20 mouse cellular contexts compared by ENCODE assay signal in the genomic region with DNA sequence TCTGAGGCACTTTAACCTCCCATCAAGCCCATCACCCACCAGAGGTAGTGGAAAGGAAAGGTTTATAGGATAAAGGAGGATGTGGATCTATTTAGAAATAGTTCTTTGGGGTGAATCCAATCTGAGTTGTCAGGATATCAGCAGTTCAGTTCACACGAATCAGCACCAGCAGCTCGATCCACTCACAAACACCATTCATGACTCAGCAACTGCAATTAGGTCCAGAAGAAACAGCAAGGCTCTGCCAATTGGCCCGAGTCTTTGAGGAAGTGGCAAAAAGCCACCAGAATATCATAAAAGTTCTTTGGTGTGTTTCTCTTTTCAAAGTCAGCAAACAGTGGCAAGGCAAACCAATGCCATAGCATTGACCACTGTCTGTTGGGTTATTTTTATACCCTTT.
DNase-seq lines count a peak whose midpoint lies in the region; ATAC-seq and TF ChIP-seq lines count a peak whose summit lies in the region.
"Had no signal": no experiment of that assay in that cellular context is flagged by ENCODE, and none has a peak within 500 bp of the region (broad histone marks: within the 10 kb centered on the region; RNA-seq: fewer than 3 reads in every experiment).

No protein-coding gene starts in this region.

- TF ChIP-seq CTCF in lung, embryonic 14.5 days (IDR thresholded peaks at IDR 0.05; ENCODE audit: low read depth): no peak
- no peak for TF ChIP-seq CTCF in forebrain, postnatal 0 days (IDR thresholded peaks at IDR 0.05; ENCODE audit: low read depth)

- H3K27me3 ChIP-seq in lung, embryonic 14.5 days (ENCODE audit: insufficient read depth, low read length): no peaks in the 10 kb centered on the region
- no peaks in the 10 kb centered on the region for H3K27me3 ChIP-seq in forebrain, postnatal 0 days (ENCODE audit: insufficient read depth, low read length)
- H3K27me3 ChIP-seq: forebrain, embryonic 13.5 days; forebrain, embryonic 15.5 days had no signal

- peaks cover 5% of the 10 kb centered on the region; the same call in 1 of the 2 replicates for H3K9me3 ChIP-seq in lung, embryonic 14.5 days (ENCODE audit: low read depth, low read length)
- H3K9me3 ChIP-seq in forebrain, postnatal 0 days (ENCODE audit: low read length): no peaks in the 10 kb centered on the region
- H3K9me3 ChIP-seq: embryonic facial prominence, embryonic 10.5 days; embryonic facial prominence, embryonic 12.5 days; forebrain, embryonic 13.5 days; forebrain, embryonic 15.5 days had no signal

- H3K36me3 ChIP-seq in lung, embryonic 14.5 days (ENCODE audit: insufficient read depth): no peaks in the 10 kb centered on the region
- no peaks in the 10 kb centered on the region for H3K36me3 ChIP-seq in forebrain, postnatal 0 days (ENCODE audit: insufficient read depth)
- H3K36me3 ChIP-seq: embryonic facial prominence, embryonic 10.5 days; embryonic facial prominence, embryonic 12.5 days; forebrain, embryonic 15.5 days had no signal

- no peak overlapping the region for H3K9ac ChIP-seq in lung, embryonic 14.5 days
- no peak overlapping the region for H3K9ac ChIP-seq in forebrain, postnatal 0 days
- H3K9ac ChIP-seq: embryonic facial prominence, embryonic 12.5 days; forebrain, embryonic 13.5 days; forebrain, embryonic 15.5 days had no signal

- no peak overlapping the region for H3K4me3 ChIP-seq in lung, embryonic 14.5 days (ENCODE audit: low read depth, low read length)
- no peak overlapping the region for H3K4me3 ChIP-seq in forebrain, postnatal 0 days (ENCODE audit: low read depth, low read length)
- H3K4me3 ChIP-seq: embryonic facial prominence, embryonic 10.5 days; embryonic facial prominence, embryonic 12.5 days; forebrain, embryonic 13.5 days; forebrain, embryonic 15.5 days had no signal

- H3K27ac ChIP-seq in lung, embryonic 14.5 days (ENCODE audit: low read depth): no peak overlapping the region
- H3K27ac ChIP-seq in forebrain, postnatal 0 days (ENCODE audit: low read depth, low read length): no peak overlapping the region
- H3K27ac ChIP-seq: embryonic facial prominence, embryonic 10.5 days; embryonic facial prominence, embryonic 12.5 days; forebrain, embryonic 13.5 days; forebrain, embryonic 15.5 days had no signal

- no peak overlapping the region for H3K4me2 ChIP-seq in lung, embryonic 14.5 days
- no peak overlapping the region for H3K4me2 ChIP-seq in forebrain, postnatal 0 days (ENCODE audit: low read depth)
- H3K4me2 ChIP-seq: embryonic facial prominence, embryonic 12.5 days; forebrain, embryonic 13.5 days; forebrain, embryonic 15.5 days had no signal

- no peak for ATAC-seq in lung, embryonic 14.5 days (ENCODE audit: insufficient read depth)
- no peak for ATAC-seq in forebrain, postnatal 0 days
- ATAC-seq: forebrain, embryonic 13.5 days; forebrain, embryonic 15.5 days had no signal

- 80% methylated on average over 3 of the region's 3 CpGs for WGBS in lung, embryonic 14.5 days
- WGBS in forebrain, postnatal 0 days: 81% methylated on average over 3 of the region's 3 CpGs

- H3K4me1 ChIP-seq in lung, embryonic 14.5 days (ENCODE audit: insufficient read depth): peaks cover 4% of the 10 kb centered on the region; the same call in 1 of the 2 replicates
- 0 out of 2 replicates have a peak, but pooled peaks cover 3% of the 10 kb centered on the region for H3K4me1 ChIP-seq in forebrain, postnatal 0 days (ENCODE audit: insufficient read depth)
- H3K4me1 ChIP-seq: embryonic facial prominence, embryonic 12.5 days had no signal

- DNase-seq in lung, embryonic 14.5 days: peak; percentile 34
- DNase-seq in lung, adult 18-20 months: no peak
- DNase-seq in 3134 (ENCODE audit: extremely low read depth, insufficient read length, low spot score) (peak; percentile 44), 416B (ENCODE audit: low read depth) (peak; percentile 36), NIH3T3 (ENCODE audit: low read depth) (peak; percentile 36)
- DNase-seq in forebrain, postnatal 0 days: no peak
- no peak for DNase-seq in kidney, postnatal 25 days
- DNase-seq in layer of hippocampus, adult 11-12 months (ENCODE audit: low spot score): no peak
- DNase-seq: adrenal gland, adult 8-10 months; adrenal gland, postnatal 14 days; adrenal gland, postnatal 36 days; cerebellum, adult 11-12 months; cerebellum, adult 2 months; cerebellum, adult 9-10 months; cerebellum, postnatal 14 days; cerebellum, postnatal 36 days had no signal

Comparison
In these comparisons a context has a peak if more than half of its experiments do, and no peak if none do; other contexts are left out.
1. DNase-seq: peak in lung, embryonic 14.5 days (single experiment), 3134 (single experiment), 416B (single experiment) and NIH3T3 (single experiment); none in lung, adult 18-20 months (0 of 2), forebrain, postnatal 0 days (single experiment), kidney, postnatal 25 days (0 of 2) and layer of hippocampus, adult 11-12 months (single experiment).